Mouse (Mus musculus) liver, embryonic 14.5 days (tissue): ENCODE measurements around the gene Teddm1b. TPM values are rescaled to one million over a fixed set of nuclear protein-coding genes. Genes with fewer than 3 reads are reported as not detected.
A peak's percentile ranks its signal among the peaks of the same experiment; 100 is the strongest.

Source experiments
- ATAC-seq: fragments of 200-750 bp; cut with Nextera tagmentation; 2 replicates; pipeline ENCODE4 v1.8.0; 2017; ENCODE audit warnings: moderate number of reproducible peaks, mild to moderate bottlenecking, moderate library complexity; ENCODE audit not compliant: insufficient read depth
- DNase-seq, 3 experiments: peaks; one replicate each; pipeline ENCODE4 v3.0.0-alpha.2; 2012 to 2013; ENCODE audit warnings: low read depth in 3 of 3, low spot score in 3 of 3
- H3K27ac ChIP-seq: fragments of 300-500 bp; sonication (generic); 2 replicates; pipeline ENCODE4 v1.5.1; 2014; ENCODE audit warnings: moderate library complexity, mild to moderate bottlenecking, control low read depth, inconsistent platforms
- H3K27me3 ChIP-seq: fragments of 300-500 bp; sonication (generic); 2 replicates; pipeline ENCODE4 v1.6.1; 2014; ENCODE audit warnings: mild to moderate bottlenecking, low read length, moderate library complexity; ENCODE audit not compliant: control insufficient read depth, insufficient read depth
- H3K36me3 ChIP-seq: fragments of 300-500 bp; sonication (generic); replicated peaks from 2 replicates; pipeline ENCODE4 v1.6.1; 2014; ENCODE audit warnings: low read depth; ENCODE audit not compliant: control insufficient read depth, insufficient read depth
- H3K4me1 ChIP-seq, 2 experiments: fragments of 200-500 bp in 1 of 2; fragments of 300-500 bp in 1 of 2; sonication (generic) in 1 of 2; replicated peaks; 2 replicates each; pipeline ENCODE4 v1.6.1; 2012 to 2014; ENCODE audit warnings: antibody characterized with exemption in 1 of 2, inconsistent platforms in 1 of 2, low read length in 1 of 2; ENCODE audit not compliant: control insufficient read depth in 2 of 2, insufficient read depth in 2 of 2
- H3K4me2 ChIP-seq: fragments of 300-500 bp; sonication (generic); 2 replicates; pipeline ENCODE4 v1.6.1; 2014; ENCODE audit warnings: low read depth, mild to moderate bottlenecking, control low read depth, moderate library complexity
- H3K4me3 ChIP-seq, 2 experiments: fragments of 200-500 bp in 1 of 2; fragments of 300-500 bp in 1 of 2; sonication (generic) in 1 of 2; 2 replicates each; pipeline ENCODE4 v1.5.1; 2012 to 2014; ENCODE audit warnings: low read depth in 2 of 2, low read length in 2 of 2, mild to moderate bottlenecking in 2 of 2, control low read depth in 1 of 2, inconsistent platforms in 1 of 2, moderate library complexity in 1 of 2; ENCODE audit not compliant: insufficient read depth in 1 of 2
- H3K9ac ChIP-seq: fragments of 300-500 bp; sonication (generic); replicated peaks from 2 replicates; pipeline ENCODE4 v1.6.1; 2014; ENCODE audit warnings: mild to moderate bottlenecking, control low read depth, moderate library complexity
- H3K9me3 ChIP-seq: fragments of 300-500 bp; sonication (generic); 2 replicates; pipeline ENCODE4 v1.6.1; 2016; ENCODE audit warnings: low read length, mixed read lengths; ENCODE audit not compliant: control insufficient read depth
- CTCF ChIP-seq: IDR thresholded peaks from 2 replicates; pipeline ENCODE4 v1.5.1; 2016; ENCODE audit warnings: antibody characterized with exemption, low read depth, control low read depth
- EP300 ChIP-seq: IDR thresholded peaks from 2 replicates; pipeline ENCODE4 v1.6.1; 2016; ENCODE audit warnings: antibody characterized with exemption, low read depth
- WGBS: fragments of 180-500 bp; shearing (Covaris S2); extraction: QIAGEN DNeasy Blood & Tissue Kit; methylation state at CpG from one replicate; pipeline ENCODE4 v1.1.7; 2014; ENCODE audit not compliant: insufficient replicate concordance; 5-methylcytosine and 5-hydroxymethylcytosine counted together
- polyA plus RNA-seq, 2 experiments: library from polyadenylated mRNA; depleted of rRNA in 1 of 2; stranded (reverse) in 1 of 2; unstranded in 1 of 2; fragments of >200 nt; fragmentation: Nextera tagmentation in 1 of 2; extraction: Ambion mirVana in 1 of 2; gene quantifications; 2 replicates each; pipeline versions ENCODE4 v1.2.1 to v1.2.3; 2012 to 2014

Gene Teddm1b
- polyA plus RNA-seq, 2 experiments = 0.08 TPM; not detected in 1

DNA sequence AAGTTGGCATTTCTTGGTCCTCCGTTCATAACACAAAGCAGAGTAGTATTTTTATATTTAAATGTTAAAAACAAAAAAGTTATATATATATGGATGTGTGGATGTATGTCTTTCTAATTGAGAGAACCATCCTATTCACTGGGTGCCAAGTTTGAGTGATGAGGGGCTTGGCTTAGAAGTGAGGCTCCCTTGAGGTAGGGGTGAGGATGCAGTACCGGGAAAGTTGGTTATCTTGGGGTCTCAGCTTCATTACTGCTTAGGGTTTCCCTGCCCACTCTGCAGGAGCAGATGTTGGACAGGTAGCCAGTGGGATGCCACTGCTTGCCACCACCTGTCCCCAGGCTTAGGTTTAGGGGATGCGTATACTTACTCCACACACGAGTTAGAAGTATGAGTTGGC is 34.6 kb downstream of the Teddm1b start:
- no peaks in the 10 kb centered on the region for H3K27me3 ChIP-seq
- WGBS = 87% methylated on average over 4 of the region's 4 CpGs
- H3K36me3 ChIP-seq = peaks cover 66% of the 10 kb centered on the region

DNA sequence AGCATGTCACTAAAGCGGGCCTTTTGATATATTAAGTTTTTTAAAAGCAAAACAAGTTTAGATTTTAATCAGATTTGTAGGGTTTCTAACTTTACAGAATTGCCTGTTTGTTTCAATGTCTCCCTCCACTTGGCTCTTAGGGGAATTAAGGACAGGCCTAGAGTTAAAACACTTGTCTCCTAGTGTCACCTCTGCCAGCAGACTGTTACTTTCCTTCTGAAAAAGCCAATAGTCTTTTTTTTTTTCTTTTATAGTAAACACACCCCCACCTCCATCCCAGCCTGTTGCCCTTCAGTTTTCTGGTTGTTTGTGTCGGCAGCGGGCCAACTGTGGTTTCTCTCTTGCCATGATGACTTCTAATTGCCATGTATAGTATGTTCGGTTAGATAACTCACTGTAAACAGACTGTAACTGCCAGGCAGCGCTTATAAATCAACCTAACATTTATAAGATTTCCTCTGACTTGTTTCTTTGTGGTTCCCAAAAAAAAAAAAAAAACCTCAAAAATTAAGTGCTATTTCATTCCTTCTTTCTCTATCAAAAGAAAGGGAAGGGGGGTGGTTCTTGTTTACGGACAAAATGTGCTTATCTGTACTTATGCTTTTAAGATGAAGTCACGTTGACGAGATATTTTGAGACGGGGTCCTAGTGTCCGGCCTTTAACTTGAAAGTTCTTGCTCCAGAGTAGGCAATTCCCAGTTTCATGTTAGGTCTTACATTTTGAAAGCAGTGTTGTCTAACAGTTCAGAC is 35.2 kb downstream of the Teddm1b start:
- DNase-seq = no peak
- WGBS = 59% methylated on average over 10 of the region's 10 CpGs

More for the DNA sequence above, 34.6 kb downstream of the Teddm1b start:
- H3K4me2 ChIP-seq = no peak overlapping the region
- peaks cover 0 to 8% of the 10 kb centered on the region in 2 experiments; a peak in 2 of 4 replicates for H3K4me1 ChIP-seq
- H3K9me3 ChIP-seq = no peaks in the 10 kb centered on the region
- H3K27ac ChIP-seq = no peak overlapping the region
- no peak overlapping the region for H3K4me3 ChIP-seq
- DNase-seq = no peak
- no peak overlapping the region for H3K9ac ChIP-seq
- TF ChIP-seq CTCF (no peak), EP300 (no peak)
- ATAC-seq = no peak

DNA sequence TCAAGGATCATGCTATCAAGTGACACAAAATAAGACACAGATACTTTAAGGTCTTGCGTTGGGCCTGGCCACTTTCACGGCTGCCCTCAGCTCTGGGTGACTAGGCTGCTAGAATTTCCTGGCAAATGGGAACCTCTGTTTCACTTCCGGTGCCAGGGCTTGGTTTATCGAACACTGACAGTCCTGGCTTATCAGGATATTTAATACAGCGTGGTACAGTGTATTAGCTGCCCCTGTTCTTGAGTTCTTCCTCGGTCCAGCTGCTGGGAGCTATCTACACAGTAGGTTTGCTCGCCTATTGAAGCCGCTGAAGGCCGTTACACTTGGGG is 35.8 kb downstream of the Teddm1b start:
- Histone ChIP-seq H3K4me1 (peaks cover 0 to 8% of the 10 kb centered on the region in 2 experiments; a peak in 2 of 4 replicates), H3K9ac (no peak overlapping the region), H3K27me3 (no peaks in the 10 kb centered on the region), H3K9me3 (no peaks in the 10 kb centered on the region), H3K36me3 (peaks cover 54% of the 10 kb centered on the region), H3K4me2 (no peak overlapping the region), H3K4me3 (no peak overlapping the region), H3K27ac (no peak overlapping the region)
- DNase-seq (no peak), ATAC-seq (peak; percentile 58; the same call in 1 of the 2 replicates)
- TF ChIP-seq CTCF (no peak), EP300 (0 out of 2 replicates have a peak, but pooled peaks have one; percentile 5)
- 64% methylated on average over 9 of the region's 9 CpGs for WGBS

More for the DNA sequence above, 35.2 kb downstream of the Teddm1b start:
- Histone ChIP-seq H3K36me3 (peaks cover 59% of the 10 kb centered on the region), H3K4me3 (no peak overlapping the region), H3K27me3 (no peaks in the 10 kb centered on the region), H3K4me2 (no peak overlapping the region), H3K4me1 (peaks cover 0 to 8% of the 10 kb centered on the region in 2 experiments; a peak in 2 of 4 replicates), H3K9ac (no peak overlapping the region), H3K27ac (no peak overlapping the region), H3K9me3 (no peaks in the 10 kb centered on the region)
- ATAC-seq = no peak
- TF ChIP-seq EP300 (0 out of 2 replicates have a peak, but pooled peaks have one; percentile 2), CTCF (no peak)

DNA sequence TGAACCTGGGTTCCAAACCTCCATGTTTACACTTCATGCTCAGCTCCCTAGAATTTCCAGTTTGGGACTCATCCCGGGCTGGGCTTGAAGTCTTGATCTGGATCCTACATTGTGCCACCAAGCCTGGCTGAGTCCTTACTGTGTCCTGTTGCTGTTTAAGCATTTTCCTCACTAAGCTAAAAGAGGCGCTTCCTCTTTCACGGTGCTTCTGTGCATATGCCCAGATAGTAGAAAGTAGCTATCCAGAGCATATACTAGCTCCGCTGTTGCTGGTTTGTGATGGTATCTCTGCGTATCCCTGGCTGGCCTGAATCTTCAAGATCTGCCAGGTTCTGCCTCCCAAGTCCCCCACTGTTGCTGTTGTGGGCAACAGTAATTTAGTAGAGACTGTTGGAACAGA is 36.3 kb downstream of the Teddm1b start:
- Histone ChIP-seq H3K36me3 (peaks cover 49% of the 10 kb centered on the region), H3K27ac (no peak overlapping the region), H3K27me3 (no peaks in the 10 kb centered on the region), H3K9me3 (no peaks in the 10 kb centered on the region), H3K4me3 (no peak overlapping the region), H3K9ac (no peak overlapping the region), H3K4me1 (peaks cover 0 to 8% of the 10 kb centered on the region in 2 experiments; a peak in 2 of 4 replicates), H3K4me2 (no peak overlapping the region)
- WGBS = 66% methylated on average over 5 of the region's 5 CpGs
- TF ChIP-seq CTCF (no peak), EP300 (no peak)
- ATAC-seq (peak; percentile 2; the same call in 1 of the 2 replicates), DNase-seq (no peak)

DNA sequence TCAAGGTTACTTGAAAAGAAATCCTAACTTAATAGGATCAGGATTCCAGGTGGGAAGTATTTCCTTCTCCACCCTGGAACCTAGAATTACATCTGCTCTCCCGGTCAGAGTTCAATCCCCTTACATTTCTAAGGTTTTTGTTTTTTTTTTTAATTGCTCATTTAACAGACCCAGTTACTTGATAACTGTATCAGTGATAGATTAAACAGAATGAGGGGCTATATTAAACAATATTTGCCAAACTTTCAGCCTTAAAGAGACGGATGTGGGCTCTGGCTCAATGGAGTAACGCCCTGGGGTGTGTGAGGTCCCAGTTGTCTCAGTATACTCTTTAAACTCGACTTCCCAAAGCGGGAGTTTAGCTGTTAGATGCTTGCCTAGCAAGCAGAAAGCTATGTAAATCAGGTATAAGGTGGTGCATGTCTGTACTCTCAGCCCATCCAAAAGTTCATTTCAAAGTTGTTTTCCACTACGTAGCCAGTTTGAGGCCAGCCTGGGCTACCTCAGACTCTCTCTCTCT is 37.2 kb downstream of the Teddm1b start:
- Histone ChIP-seq H3K27me3 (no peaks in the 10 kb centered on the region), H3K4me2 (no peak overlapping the region), H3K9ac (no peak overlapping the region), H3K27ac (no peak overlapping the region), H3K36me3 (peaks cover 41% of the 10 kb centered on the region), H3K4me1 (peaks cover 0 to 8% of the 10 kb centered on the region in 2 experiments; a peak in 2 of 4 replicates), H3K9me3 (no peaks in the 10 kb centered on the region), H3K4me3 (no peak overlapping the region)
- WGBS = 77% methylated on average over 6 of the region's 6 CpGs
- no peak for DNase-seq
- no peak for ATAC-seq
- TF ChIP-seq EP300 (no peak), CTCF (no peak)
